Mouse (Mus musculus) brain, embryonic 18.5 days (tissue): ENCODE results near the gene Pigq.

Experiments
- DNase-seq: peaks from one replicate; pipeline ENCODE4 v3.0.0-alpha.2; 2012; ENCODE audit warnings: low read depth, low spot score

The Pigq gene

DNA sequence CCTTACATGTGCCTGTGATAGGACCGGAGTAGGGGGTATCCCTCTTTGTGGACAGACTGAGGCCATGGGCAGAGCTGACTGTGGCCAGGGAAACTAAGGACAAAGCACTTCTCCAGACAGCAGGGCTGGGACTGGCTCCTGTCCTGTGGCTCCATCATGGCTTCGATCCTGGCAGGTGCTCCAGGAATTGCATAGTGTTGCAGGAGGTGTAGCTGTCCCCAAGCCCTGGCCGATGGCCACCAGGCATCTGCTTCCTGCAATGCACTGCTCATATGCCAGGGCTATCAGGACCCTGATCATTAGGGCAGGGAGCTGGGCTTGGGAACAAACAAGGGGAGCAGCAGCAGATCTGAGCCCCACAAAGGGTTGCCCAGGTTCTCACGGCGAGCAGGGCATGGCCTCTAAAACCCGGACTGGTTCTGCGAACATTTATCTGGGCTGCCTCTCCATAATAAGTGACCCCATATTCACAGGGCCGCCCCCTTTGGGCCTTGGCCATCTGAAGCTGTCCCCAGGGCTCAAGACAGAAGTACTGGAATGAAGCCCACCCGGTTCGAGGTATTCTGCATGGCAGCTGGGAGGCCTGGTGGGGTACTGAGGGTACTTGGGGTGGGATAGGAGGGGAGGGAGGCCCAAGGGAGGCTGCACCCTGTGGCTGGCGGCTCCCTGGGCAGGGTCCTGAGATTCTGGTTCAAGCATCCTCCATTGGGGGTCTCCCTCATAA, 14.2 kb upstream of the Pigq start:
- DNase-seq, result no peak

- no peak for DNase-seq
These were observed 12.9 kb upstream of the Pigq start for GRCm38 (mm10) chr17:25957586-25958051.

DNA sequence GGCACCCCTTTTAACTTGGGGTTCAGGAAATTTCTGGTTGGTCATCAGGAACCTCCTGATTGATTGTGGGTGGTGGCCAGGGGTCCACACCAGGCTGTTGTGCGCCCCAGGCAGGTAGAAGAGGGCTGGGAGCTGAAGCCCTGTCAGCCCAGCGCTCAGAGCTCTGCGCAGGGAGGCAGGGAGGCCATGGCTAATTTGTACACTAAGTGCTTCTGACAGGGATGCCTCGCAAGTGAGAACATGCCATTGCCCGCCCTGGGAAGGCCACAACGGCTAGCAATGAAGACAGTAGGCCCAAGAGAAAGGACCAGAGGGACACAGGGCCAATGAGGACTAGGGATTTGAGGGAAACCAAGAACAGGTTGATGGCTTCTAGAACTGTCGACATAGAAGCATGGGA, 11.9 kb upstream of the Pigq start:
- DNase-seq, result no peak

DNA sequence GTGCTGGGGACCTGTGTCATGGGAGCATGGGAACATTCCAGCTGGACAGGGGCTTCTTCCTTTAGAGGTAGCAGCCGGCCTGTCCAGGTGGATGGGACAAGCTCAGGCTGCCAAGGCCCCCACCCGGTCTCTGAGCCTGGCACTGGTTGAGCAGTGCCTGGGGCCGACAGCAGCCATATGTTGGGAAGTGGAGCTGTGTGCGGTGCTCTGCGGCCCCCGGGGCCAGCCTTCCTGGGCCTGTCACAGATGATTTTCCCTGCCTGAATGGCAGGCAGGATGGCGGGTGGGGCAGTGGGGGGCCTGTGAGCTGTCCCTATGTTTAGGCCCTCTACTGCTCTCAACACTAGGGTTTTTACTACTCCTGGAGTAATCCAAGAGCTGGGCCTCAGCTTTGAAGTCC, 11.5 kb upstream of the Pigq start:
- DNase-seq, result no peak

GRCm38 (mm10) chr17:25955736-25956135, 11.0 kb upstream of the Pigq start:
- DNase-seq, result no peak

DNA sequence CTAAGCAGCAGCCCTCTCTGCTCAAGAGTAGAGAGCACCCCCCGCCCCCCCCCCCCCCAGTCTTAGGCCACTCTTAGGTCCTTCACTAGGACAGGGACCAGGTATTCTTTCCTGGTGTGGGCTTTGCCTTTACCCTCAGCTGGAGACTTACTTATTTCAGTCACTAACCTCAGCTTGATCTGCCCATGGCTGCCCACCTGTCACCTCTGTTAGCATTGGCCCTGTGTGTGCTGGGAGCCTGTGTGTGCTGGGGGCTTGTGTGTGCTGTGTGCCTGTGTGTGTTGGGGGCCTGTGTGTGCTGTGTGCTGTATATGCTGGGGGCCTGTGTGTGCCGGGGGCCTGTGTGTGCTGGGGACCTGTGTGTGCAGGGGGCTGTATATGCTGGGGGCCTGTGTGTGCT, 9.9 kb upstream of the Pigq start:
- no peak for DNase-seq

GRCm38 (mm10) chr17:25953161-25953560, 8.4 kb upstream of the Pigq start:
- DNase-seq, result no peak

GRCm38 (mm10) chr17:25951803-25952623, 7.3 kb upstream of the Pigq start, which contains the start of gene A930017K11Rik:
Gene A930017K11Rik (minus strand): TSS chr17:25952565.
- no peak for DNase-seq

- no peak for DNase-seq
These were observed 6.6 kb upstream of the Pigq start for GRCm38 (mm10) chr17:25951225-25951802.

- no peak for DNase-seq
These were observed 6.0 kb upstream of the Pigq start for GRCm38 (mm10) chr17:25950706-25951105.

- no peak for DNase-seq
These were observed 5.2 kb upstream of the Pigq start for GRCm38 (mm10) chr17:25949981-25950380.

GRCm38 (mm10) chr17:25948051-25948450, 3.3 kb upstream of the Pigq start:
- no peak for DNase-seq

DNA sequence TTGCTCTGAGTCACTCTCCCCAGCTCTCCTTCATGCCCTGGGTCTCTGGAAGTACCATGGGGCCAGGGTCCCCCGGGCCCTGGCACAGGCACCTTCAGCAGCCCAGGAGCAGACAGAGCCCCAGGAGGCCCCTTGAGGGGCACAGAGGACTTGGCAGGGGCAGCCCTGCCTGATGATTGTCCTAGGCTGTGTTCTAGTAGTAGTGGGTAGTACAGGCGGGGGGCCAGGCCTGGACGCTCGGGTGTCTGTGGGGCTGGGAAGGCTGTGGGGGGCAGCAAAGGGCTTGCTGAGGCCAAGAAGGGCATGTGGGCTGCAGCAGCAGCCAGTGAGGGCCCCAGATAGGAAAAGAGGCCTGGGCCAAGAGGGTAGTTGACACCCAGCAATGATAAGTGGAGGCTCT, 2.8 kb upstream of the Pigq start:
- no peak for DNase-seq

DNA sequence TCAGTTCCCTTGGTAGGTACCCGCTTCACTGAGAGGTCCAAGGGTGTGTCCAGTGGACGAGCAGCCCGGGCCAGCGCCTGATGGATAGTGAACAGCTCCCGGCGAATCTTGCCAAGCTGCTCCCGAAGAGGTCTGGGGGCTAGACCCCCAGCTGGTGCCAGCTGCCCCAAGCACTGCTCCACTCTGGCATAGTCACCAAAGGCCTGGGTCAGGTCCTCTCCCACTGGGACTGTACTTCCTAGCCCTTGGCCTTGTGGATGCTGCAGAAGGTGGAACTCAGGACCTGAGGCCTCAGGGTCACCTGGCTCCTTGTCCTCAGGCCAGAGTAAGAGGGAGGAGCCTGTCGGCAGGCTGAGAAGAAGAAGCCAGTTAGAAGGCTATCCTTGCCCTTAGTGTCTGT, 2.2 kb upstream of the Pigq start:
- DNase-seq, result no peak

- DNase-seq, result no peak
These were observed 1.6 kb upstream of the Pigq start for GRCm38 (mm10) chr17:25946349-25946748.

DNA sequence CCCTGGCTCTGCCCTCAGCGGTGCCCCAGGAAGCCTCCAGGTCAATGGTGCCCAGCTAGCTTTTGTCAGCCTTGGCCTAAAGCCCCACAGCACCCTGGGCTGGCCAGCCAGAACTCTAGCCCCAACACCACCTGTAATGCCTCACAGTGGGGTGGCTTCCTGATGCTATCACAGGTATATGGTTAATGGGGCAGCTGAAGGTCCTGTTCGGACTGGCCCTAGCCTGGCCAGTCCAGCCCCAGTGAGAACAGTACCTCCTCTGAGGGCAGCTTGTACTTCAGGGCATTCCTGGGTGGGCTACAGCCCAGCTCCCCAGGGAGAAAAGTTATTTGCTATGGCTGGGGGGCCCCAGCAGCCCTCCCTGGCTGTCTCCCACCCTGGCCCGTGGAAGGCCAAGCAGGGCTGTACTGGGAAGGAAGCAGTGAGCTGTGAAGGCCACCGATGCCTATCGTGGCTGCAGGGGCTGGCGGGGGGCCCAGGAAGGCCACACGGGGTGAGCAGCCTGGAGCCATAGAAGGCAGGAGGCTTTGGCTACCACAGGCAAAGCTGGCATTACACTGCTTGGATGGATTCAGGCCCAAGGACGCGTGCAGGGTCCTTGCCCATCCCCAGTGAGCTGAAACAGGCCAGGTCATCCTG, 900 bp upstream of the Pigq start:
- DNase-seq, result no peak

DNA sequence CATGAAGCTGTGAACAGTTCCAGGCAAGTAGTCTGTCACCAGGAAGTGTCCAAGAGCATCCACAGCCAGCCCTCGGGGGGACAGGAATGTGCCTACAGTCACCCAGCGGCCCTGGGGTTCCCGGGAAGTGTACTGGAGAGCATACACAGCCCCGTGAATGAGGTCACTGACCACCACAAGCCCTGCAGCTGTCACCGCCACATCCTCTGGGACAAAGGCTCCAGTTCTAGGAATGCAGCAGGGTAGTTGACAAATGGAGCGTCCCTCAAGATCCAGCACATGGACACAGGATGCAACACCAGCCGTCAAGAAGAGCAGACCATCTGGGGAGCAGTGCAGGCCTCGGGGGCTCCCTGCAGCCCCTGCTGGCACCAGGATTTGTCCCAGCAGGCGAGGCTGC, 967 bp downstream of the Pigq start:
- DNase-seq, result no peak

DNA sequence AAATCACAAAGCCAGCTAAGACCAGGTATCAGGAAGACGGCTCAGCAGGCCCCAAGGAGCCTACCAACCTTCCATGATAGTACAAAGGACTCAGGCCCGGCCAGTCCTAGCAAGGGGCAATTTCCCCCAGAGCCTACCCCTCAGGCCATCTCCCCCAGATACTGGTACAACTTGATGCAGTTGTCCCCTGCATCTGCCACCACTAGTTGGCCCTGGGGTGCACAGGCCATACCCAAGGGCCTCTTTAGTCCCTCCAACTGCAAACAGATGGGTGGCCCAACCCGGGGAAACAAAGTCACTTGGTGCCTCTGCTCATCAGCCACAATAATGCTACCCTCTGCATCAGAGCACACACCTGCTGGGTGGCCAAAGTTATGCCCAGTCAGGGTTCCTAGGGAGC, 1.5 kb downstream of the Pigq start:
- DNase-seq, result no peak

- DNase-seq, result no peak
These were observed 2.1 kb downstream of the Pigq start for GRCm38 (mm10) chr17:25942597-25943151.

GRCm38 (mm10) chr17:25941511-25942241, 3.1 kb downstream of the Pigq start:
- DNase-seq, result no peak

DNA sequence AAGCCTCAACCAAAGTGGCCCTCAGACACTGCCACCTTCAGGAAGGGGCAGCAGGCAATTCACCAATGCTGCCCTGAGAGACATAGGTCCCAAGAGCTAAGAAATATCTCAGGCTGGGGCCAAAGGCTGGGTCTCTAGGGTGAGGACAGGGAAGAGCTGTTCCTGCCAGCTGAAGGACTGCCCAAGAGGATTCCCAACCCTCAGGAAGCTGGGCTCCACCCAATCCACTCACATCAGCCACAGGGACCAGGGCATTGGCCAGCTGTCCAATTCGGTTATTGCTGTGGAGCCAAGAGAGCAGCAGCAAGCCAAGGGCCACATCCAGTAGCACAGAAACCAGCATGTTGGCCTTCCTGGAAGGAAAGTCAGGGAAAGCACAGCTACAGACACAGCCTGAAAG, 10.2 kb downstream of the Pigq start:
- DNase-seq, result no peak
